Mouse (Mus musculus) G1E (cell line): ENCODE results near the gene Ctnnb1.

Experiments
- CTCF ChIP-seq: IDR thresholded peaks from 2 replicates; pipeline ENCODE4 v1.5.1; 2012; ENCODE audit warnings: low read depth, low read length, inconsistent platforms, mixed read lengths
- GATA1 ChIP-seq: IDR thresholded peaks from 2 replicates; pipeline ENCODE4 v1.6.1; 2012; ENCODE audit warnings: borderline replicate concordance, low read length, inconsistent platforms, mixed read lengths
- GATA2 ChIP-seq: IDR thresholded peaks from 2 replicates; pipeline ENCODE4 v1.6.1; 2012; ENCODE audit warnings: low read depth, low read length, inconsistent platforms, borderline replicate concordance
- POLR2AphosphoS5 ChIP-seq: IDR thresholded peaks from 2 replicates; pipeline ENCODE4 v1.6.1; 2012; ENCODE audit warnings: low read depth, low read length, inconsistent platforms; ENCODE audit not compliant: insufficient replicate concordance

DNA sequence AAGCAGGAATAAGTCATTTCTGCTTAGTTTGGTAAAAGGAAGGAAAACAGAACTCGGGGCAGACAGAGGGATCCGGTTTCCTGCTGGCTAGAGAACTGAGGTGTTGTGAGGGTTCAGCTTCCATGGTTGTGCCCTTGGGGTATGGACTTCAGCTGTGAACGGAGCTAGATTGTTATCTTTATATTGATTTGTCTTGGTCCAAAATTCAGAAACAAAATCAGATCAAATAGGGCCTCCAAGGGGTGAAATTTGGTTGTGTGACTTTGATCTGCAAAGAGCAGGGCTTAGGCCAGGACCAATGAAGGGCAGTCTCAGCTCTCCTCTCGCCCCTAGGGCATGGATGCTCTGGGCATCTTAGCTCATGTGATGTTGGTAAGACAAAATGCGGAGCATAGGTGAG is 55.5 kb downstream of the Ctnnb1 start:
- TF ChIP-seq CTCF (no peak), GATA1 (no peak), POLR2AphosphoS5 (no peak), GATA2 (no peak)
